Mouse (Mus musculus): ENCODE measurements around the gene Cat.

- TF ChIP-seq ZMIZ1 (IDR thresholded peaks at IDR 0.05; ENCODE audit: low read depth, low read length) = no peak
- no peak for TF ChIP-seq ZNF384 (IDR thresholded peaks at IDR 0.05; ENCODE audit: low read depth, low read length)
- no peak for TF ChIP-seq RAD21 (IDR thresholded peaks at IDR 0.05; ENCODE audit: low read depth, low read length)
- no peak for TF ChIP-seq POLR2A (IDR thresholded peaks at IDR 0.05; ENCODE audit: low read depth, low read length)
- no peak for TF ChIP-seq CTCF (conservative IDR thresholded peaks at IDR 0.05 in 1 of 2, IDR thresholded peaks at IDR 0.05 in 1 of 2; ENCODE audit: low read depth in 2 of 2, low read length in 2 of 2)
- no peak for TF ChIP-seq HCFC1 (IDR thresholded peaks at IDR 0.05; ENCODE audit: low read depth, low read length)
- TF ChIP-seq CHD2 (IDR thresholded peaks at IDR 0.05; ENCODE audit: low read length) = no peak
- no peak for TF ChIP-seq EP300 (IDR thresholded peaks at IDR 0.05; ENCODE audit: low read length)
- no peak for TF ChIP-seq RCOR1 (conservative IDR thresholded peaks at IDR 0.05; ENCODE audit: low read depth, low read length)
- TF ChIP-seq E2F4 (IDR thresholded peaks at IDR 0.05; ENCODE audit: insufficient replicate concordance, low read depth, low read length) = no peak
These were observed 4.7 kb downstream of the Cat start for GRCm38 (mm10) chr2:103480240-103480639.
